Mouse (Mus musculus) urinary bladder, postnatal 4 days (tissue): ENCODE measurements at regions not wholly inside any gene's neighbourhood (a gene's known extent, or its start where the extent isn't known, plus 50 kb on each side); places are given as distances from the start of the nearest gene placed in this dataset.
A peak's percentile ranks its signal among the peaks of the same experiment; 100 is the strongest.

Experiments used
- DNase-seq, 2 experiments: peaks; one replicate each; pipeline ENCODE4 v3.0.0; 2021 to 2022; ENCODE audit warnings: low spot score in 2 of 2

DNA sequence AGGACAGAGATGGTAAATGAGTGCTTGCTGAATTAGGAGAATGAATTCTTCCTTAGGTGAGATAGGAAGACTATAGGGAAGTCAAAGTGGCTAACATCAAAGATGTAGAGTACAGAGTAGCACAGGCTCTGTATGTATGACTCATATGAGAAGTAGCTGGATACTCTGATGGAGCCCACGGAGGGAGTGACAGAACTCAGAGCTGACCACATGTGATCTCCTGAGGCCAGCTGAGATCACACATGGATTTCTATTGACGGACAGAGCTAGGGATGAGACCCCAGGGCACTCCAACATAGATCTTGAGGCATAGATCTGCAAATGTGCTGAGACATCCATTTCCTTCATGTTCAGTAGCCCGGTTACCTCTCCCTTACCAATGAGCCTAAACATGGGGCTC, 66.0 kb downstream of the Cops8 start:
- no peak for DNase-seq

DNA sequence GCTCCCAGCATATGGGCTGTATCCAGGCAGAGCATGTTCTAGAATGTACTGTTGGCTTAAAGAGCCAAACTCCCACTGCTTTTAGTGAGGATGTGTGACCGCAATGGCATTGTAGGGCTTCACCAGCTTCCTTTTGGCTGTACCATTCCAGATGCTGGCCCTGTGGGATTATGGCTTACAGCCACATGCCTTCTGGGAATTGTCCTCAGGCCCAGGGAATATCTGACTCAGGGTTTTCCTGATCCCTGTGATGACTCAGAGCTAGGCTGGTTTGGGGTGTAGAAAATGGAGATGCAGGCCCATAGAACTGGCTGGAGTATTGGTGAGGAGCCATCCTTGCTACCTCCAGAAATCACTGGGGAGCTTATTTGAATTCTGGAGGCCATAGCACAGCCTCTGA, 66.5 kb downstream of the Cops8 start:
- DNase-seq = no peak

DNA sequence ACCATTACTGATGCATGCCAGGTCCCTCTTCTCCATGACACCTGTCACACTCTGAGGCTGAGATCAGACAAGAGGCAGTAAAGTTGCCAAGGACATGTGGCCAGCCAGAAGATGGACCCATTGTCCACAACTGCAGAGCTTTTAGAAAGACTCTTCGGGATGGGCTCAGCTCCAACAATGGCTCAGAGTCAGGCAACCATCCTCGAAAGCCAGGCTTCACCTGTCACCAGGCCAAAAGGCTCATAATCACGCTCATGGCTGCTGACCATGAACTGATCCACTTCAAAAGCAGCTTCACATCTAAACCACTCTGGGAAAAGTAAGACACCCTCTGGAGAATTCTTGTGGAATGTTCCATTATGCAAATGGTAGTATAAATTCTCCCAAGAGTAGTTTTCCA, 67.6 kb downstream of the Cops8 start:
- no peak for DNase-seq

DNA sequence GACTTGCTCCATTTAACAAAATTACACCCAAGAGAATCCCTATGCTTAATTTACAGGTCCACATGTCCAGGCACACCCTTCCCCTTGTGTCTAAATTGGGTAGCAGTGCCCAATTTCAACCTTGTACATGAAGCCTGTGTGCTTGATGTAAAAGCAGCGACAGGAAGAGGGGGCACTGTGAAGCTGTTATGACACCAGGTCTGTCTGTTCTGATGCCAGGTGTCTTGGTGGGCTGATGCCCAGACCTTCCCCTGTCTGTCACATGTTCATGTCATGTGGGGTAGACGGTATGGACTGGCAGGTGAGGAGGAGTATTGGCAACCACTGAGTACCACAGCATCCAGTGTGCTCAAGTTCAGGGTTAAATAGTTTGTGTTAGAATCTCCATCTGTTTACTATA, 71.0 kb downstream of the Cops8 start:
- no peak for DNase-seq

DNA sequence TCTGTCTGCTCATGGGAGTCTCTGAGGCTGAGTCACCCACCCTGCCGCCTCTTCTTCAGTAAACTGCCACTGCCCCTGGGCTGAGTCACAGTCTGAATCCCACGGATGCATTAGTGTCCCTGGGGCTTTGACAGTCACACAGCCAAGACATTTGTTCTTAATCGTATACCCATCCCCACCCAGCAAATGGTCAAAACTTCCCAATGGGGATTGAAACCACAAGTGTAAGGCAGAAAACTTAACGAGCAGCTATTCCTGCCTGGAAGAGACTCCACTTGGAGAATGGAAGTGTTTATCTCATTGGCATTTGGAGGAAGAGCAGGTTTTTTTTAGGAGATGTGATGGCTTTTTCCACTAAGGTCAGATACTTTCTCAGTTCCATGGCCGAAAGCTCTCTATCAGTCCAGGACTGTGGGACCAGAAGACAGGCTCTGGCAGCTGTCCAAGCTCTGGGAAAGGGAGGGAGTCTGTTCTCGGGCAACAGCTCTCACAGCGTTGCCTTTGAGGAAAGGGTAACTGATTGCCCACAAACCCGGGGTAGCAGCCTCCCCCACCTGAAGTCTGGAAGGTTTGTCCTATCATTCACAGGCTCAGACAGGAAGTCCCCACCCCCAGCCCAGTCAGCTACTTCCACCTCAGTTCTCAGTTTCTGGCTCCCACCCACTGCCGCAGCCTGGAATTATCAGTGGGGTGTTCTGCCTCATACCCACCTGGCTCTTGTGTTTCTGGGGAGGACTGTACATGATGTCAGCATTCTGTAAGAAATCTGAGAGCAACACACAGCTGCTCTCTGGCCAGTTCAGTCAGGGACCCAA, 73.6 kb downstream of the Cops8 start:
- peak in 1 of 2 experiments; percentile 39 for DNase-seq

DNA sequence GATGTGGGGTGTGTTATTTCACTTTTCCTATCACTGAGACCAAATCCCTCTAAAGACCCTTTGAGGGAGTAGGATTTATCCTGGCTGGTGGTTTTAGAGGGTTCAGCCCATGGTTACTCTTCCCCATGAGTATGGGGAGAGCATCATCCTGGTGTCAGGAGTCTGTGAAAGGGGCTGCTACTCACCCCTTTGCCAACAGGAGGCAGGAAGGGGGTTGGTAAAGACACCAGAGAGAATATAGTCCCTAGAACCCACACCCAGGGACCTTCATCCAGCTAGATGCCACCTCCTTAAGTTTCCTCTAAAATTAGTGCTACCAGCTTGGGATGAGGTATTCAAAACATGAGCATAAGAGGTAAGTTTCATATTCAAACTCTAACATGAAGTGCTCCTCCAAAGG, 74.4 kb downstream of the Cops8 start:
- no peak for DNase-seq

DNA sequence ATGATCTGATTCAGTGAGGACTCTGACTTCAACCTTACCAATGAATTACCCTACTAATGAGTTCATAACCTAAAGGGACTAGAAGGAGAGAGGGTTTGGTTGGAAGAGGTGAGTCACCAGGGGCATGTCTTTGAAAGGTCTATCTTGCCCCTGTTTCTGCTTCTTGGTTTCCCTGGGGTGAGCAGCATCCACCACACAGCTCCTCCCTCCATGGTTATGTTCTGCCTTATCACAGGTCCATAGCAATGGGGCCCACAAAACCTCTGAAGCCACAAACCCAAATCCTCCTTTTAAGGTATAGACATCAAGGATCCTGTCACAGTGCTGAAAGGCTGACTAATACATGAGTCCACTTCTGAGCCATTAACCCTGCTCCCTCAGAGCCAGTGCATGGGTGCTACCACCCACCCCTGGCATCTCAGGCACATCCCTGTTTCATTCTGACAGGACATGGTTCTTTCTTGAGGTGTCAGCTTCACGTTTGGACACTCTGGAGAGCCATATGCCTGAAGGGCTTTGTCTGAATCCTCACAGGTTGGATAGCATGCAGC, 74.9 kb downstream of the Cops8 start:
- no peak for DNase-seq

DNA sequence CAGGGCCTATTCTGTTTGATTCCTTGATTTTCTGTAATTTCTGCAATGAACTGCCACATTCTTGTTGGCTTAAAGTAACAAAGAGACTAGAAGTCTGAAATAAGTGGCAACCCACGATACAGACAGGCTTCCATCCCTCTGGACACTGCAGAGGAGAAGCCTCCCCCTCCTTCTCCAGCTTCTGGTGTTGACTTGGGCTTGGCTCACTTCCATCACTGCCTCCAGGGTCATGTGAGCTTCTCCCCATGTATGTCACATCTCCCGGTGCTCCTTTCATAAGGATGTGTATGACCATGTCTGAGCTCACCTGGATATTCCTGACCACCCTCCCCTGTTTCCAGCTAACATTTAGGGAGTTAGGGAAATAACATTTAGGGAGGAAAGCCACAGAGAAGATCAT, 75.6 kb downstream of the Cops8 start:
- no peak for DNase-seq

DNA sequence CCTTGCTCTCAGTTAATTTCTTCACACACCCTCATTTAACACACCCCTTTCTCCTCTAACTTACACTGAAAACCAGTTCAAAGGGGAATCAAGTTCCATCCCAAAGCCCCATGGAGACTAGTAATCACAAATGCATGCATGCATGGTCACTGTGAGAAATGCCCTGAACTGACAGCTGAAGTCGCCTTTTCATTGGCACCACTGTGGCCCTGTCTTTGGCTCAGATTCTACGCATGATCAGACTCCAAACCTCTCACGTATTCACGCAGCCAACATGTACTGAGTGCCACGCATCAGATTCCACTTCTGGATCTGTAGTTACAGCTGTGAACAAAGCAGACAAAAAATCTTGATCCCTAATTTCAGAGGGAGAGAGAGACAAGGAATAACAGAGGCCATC, 85.3 kb downstream of the Cops8 start:
- DNase-seq = no peak

DNA sequence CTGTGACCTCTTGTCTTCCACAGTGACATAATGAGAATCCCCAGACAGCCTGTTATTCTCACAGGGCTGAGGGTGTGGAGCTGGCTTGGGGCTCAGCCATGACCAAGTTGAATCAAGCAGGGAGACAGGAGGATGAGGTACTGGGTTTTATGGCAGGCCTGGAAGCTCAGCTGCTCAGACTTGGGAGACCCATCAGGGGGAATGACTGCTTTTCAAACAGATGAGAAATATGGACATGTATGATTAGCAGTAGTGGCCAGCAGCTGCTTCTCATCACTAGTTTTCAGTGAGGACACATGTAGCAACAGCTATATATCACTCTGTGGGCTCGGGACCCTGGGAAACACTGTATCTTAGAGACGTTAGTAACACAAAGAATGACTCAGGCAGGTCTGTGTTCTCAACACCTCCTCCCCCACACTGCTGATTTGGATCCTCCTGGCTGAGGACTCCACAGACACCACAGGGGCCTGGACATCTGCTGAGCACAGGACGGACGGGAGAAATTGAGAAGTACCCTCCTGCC, 87.9 kb downstream of the Cops8 start:
- DNase-seq = peak in 1 of 2 experiments; percentile 35

DNA sequence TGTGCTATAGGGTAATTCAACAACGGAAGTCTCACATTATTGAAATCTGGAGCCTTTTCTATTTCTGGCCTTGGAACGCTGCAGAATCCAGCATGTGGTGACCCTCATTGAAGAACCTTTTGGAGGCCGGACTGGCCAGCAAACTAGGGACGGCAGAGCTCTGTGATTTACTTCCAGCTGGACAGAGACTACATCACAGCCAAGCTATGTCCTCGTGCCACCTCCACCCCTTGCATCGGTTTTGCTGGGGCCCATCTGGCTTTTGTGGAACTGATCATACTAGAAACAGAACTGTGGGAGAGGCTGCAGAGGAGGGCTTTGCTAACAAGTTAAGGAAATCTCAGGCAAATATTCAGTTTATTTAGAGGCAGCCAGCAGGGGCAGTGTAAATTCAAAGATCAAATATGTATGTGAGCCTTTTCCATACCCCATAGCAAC, 88.4 kb downstream of the Cops8 start:
- peak in 1 of 2 experiments; percentile 55 for DNase-seq

DNA sequence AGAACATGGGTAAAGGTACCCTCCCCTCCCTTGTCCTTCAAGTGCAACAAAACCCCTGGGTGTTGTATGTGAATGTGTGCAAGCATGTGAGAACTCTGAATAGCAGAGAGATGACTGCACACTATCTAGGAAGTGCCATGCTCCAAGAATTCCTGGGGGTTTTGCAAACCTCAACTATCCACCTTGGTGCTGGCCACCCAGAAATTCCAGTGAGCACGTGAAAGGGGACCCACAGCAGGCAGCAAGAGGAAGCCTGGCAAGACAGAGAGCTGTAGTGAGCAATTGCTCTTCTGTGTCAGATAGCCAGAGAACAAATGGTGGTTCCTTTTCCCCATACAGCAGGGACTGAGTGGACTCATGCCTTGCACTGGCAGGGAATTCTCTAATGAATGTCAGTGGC, 90.1 kb downstream of the Cops8 start:
- no peak for DNase-seq

DNA sequence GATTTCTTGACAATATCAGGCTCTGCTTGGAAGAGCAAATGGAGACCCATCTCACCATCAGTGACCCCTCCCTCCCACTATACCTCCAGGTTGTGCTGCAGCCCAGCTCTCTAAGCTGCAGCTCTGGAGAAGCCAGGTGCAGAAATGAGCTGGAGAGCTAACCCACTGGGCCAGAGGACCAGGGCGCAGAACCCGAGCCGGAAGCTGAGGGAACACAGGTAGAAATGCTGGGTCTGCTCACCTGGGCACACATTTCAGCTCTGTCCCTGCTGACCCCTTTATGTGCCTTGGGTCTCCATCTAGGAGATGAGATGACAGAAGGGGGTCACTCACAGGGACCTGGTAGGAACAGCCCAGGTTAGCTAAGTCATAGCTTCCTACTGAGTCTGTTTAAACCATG, 92.0 kb downstream of the Cops8 start:
- no peak for DNase-seq

DNA sequence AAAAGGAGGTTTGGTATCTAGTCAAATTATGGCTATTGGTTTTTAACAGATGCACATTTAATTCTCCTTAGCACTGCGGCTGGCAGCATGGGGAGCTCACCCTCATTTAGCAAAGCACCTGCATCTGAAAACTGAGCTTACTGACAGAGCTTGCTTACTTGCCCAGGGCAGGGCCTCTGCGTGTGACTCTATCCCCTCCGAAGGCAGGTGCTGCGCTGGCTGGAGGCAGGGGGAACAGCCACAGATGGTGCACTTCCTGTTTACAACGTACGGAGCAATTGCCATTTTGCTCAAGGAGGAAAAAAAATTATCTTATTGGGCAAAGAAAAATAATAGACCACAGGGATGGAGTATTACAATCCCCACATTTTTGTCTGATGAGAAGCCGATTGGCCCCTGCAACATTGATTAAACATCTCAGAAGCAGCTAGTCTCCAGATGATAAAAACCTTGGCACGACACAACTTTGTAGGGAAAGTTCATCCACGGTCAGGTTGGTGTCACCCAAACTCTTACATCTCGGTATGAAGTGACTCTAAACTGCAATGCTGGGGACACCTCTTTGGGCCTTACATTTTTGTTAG, 92.5 kb downstream of the Cops8 start:
- DNase-seq = no peak

DNA sequence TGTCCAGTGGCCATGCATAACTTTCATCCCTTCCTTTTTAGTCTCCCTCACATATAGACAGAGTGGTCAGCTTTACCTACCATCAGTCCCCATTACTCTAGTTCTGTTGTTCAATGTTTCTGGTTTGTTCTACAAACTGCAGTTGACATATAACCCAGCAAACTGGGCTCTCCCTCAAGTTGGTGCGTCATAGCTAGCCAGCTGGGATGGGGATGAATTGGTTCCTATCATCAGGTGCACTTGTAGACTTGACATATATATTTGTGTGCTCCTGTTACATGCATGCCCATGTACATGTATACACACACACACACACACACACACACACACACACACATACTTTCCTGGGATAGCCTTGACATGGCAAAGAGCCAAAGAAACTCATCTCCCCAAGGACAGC, 93.2 kb downstream of the Cops8 start:
- DNase-seq = no peak

DNA sequence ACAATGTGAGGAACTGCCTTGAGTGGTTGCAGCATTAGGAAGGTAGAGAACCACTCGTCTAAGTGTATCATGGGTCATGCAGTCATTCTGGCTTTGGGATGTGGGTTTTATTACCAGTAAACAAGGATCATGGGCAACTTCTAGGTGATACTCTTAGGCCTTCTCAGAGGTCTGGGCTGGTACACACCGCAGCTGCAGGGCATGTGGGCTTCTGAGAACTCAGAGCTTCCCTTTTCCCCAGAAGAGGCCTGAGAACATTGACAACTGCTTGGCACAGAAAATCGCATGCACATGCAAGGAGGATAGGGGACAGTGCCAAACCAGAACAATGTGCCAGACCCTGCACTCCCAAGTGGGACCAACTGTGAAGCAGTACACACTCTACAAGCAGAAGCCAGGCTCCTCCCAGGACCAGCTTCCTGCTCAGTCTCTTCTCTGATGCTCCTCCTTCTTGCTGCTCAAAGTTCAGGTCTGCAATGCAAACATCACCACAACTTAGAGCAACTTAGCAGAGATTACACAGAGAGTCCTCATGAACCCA, 94.3 kb downstream of the Cops8 start:
- DNase-seq = no peak

DNA sequence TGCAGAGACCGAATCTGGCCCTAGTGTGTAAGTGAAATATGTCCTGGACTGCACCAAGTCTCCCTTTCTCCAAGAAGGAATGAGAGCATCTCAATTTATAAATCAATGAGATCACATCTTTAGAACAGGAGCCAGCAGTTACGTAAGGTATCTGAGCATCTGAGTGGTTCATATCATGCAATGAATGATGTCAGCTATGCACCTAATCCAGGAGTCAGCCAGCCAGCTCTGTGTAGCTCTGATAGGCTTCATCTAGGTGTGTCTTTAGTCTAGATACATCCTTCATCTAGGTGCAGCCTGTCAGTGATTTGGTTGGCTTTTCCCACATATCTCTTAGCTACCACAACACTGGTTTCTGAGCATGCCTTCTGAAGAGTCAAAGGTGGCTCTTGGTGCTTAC, 95.8 kb downstream of the Cops8 start:
- DNase-seq = no peak

DNA sequence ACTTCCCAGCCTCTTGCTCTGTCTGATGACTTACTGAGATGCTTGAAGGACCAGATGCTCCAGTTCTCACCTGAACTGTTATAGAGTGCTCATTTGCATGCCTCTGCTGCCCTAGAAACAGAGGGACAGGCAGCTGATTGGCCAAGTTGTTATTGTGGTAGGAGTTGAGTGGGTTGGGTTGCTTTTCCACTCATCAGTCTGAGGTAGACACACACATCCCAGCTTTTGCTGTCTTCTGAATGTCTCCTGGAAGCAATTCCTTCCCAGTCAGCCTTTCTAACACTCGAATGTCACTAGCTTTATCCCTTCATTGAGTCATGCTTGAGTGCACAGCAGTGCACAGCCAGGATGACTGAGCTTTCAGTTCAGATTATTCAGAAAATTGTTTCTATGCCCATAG, 99.0 kb downstream of the Cops8 start:
- DNase-seq = no peak

DNA sequence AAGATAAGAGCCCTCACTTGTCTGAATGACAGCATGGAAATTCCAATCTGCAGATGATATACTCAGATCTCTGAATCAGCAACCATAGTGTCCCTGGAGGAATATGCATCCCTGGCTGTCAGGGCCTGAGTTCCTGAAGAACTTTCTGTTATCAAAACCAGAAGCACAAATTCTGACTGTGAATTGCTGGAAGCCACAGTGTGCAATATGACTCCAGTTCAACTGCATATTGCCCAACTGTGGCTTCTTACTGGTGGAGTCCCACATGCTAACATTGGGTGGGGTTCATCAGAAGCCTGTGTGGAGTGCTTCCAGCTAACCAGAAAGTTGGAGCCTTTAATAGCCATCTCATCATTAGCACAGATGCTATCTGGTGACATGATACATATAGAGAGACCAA, 103.6 kb downstream of the Cops8 start:
- no peak for DNase-seq

DNA sequence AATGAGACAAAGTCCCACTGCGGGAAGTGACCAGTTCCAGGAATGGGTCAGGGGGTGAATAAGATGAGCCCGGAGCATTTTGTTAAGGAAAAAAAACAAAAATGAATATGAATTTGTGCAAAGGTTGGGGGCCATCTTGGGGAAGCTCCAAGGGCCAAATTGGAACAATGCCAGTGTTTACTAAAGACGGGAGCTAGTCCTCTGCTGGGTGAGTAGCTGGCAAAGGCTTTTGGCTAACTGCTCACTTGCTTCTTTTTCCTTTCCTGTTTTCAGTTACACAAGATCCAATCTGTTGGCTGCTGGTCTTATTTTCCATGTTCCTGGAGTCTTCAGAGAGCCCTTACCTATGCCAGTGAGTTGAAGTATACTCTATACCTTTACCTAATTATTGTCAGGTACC, 107.0 kb downstream of the Cops8 start:
- DNase-seq = no peak

DNA sequence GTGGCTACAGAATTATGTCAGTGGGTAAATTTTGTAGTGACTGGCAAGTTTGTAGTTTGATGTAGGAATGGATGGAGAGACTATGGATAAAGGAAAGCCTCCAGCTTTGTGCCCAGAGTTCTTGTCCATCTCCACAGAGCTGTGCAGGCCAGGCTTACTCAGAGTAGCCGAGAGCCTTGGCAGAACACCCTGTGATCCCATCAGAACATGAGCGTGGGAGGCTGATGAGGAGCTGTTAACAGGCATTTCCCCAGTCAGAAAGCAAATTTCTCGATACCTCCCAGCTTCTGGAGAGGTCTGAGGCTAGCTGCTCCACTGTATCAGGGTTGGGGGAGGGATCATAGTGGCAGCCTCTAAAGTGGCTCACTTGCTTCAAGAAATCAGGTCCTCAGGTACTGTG, 107.8 kb downstream of the Cops8 start:
- no peak for DNase-seq

DNA sequence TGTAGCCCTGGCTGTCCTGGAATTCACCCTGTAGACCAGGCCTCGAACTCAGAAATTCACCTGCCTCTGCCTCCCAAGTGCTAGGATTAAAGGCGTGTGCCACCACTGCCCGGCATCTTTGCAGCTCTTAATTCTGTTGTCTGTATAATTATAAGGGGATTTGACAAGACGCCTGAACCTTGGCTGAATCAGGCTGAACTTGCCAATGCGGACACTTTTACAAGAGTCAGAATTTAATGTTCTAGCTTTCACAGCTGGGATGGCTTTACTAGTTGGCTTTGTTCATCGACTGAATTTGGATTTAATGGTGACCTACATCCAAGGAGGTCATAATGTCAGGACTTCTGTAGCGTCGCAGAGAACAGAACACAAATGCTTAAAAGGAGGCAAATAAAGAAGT, 108.3 kb downstream of the Cops8 start:
- DNase-seq = no peak
